Mouse (Mus musculus) heart, embryonic 12.5 days (tissue): ENCODE data around the gene Lrrc49. TPM values are rescaled to one million over a fixed set of nuclear protein-coding genes. Genes with fewer than 3 reads are reported as not detected.

ENCODE experiments used
- ATAC-seq: fragments of 200-750 bp; cut with Nextera tagmentation; 2 replicates; pipeline ENCODE4 v1.8.0; 2017; ENCODE audit warnings: moderate TSS enrichment, moderate library complexity; ENCODE audit not compliant: insufficient number of reproducible peaks, low FRiP score
- H3K27ac ChIP-seq: fragments of 300-500 bp; sonication (generic); 2 replicates; pipeline ENCODE4 v1.5.1; 2016; ENCODE audit warnings: mild to moderate bottlenecking, moderate library complexity; ENCODE audit not compliant: poor library complexity, severe bottlenecking
- H3K27me3 ChIP-seq: fragments of 300-500 bp; sonication (generic); replicated peaks from 2 replicates; pipeline ENCODE4 v1.6.1; 2016; ENCODE audit warnings: mild to moderate bottlenecking, moderate library complexity
- H3K36me3 ChIP-seq: fragments of 300-500 bp; sonication (generic); 2 replicates; pipeline ENCODE4 v1.6.1; 2016; ENCODE audit warnings: mild to moderate bottlenecking, moderate library complexity
- H3K4me1 ChIP-seq: fragments of 300-500 bp; sonication (generic); replicated peaks from 2 replicates; pipeline ENCODE4 v1.6.1; 2016; ENCODE audit warnings: mild to moderate bottlenecking
- H3K4me2 ChIP-seq: fragments of 300-500 bp; sonication (generic); 2 replicates; pipeline ENCODE4 v1.6.1; 2016; ENCODE audit warnings: mild to moderate bottlenecking, moderate library complexity
- H3K4me3 ChIP-seq: fragments of 300-500 bp; sonication (generic); 2 replicates; pipeline ENCODE4 v1.5.1; 2016; ENCODE audit warnings: mild to moderate bottlenecking
- H3K9ac ChIP-seq: fragments of 300-500 bp; sonication (generic); 2 replicates; pipeline ENCODE4 v1.6.1; 2016; ENCODE audit warnings: mild to moderate bottlenecking, moderate library complexity
- H3K9me3 ChIP-seq: fragments of 300-500 bp; sonication (generic); replicated peaks from 2 replicates; pipeline ENCODE4 v1.6.1; 2016; ENCODE audit warnings: mild to moderate bottlenecking, moderate library complexity
- WGBS: fragments of 180-500 bp; shearing (Covaris S2); methylation state at CpG from one replicate; pipeline ENCODE4 v1.1.7; 2016; 5-methylcytosine and 5-hydroxymethylcytosine counted together
- polyA plus RNA-seq: library from polyadenylated mRNA; unstranded; fragments of >200 nt; fragmentation: Nextera tagmentation; extraction: Ambion mirVana; gene quantifications from 2 replicates; pipeline ENCODE4 v1.2.1, GENCODE M21; 2016

Gene Lrrc49
- polyA plus RNA-seq, 1 experiment from 2014 or later: 12.2 TPM

DNA sequence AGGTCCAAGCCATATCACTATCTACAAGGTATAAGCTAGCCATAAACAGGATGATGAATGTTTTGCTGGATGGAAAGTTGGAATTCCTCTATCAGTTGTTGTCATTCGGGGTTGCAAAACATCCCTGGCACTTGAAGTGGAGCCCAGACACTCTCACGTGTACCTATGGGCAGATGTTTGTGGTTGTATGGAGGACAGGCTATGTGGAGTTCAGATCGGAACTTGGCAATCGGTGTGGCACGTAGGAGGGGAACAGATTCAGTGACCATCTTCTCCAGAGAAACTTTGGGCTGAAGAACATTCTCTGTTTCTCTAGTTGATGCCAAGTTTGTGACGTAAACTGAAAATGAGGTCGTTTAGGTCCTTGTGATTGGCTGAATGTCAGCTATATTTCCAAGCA is 114.9 kb downstream of the Lrrc49 start:
- no peak overlapping the region for H3K4me2 ChIP-seq
- no peak overlapping the region for H3K9ac ChIP-seq
- no peaks in the 10 kb centered on the region for H3K4me1 ChIP-seq
- 79% methylated on average over 7 of the region's 7 CpGs for WGBS
- H3K4me3 ChIP-seq: no peak overlapping the region
- ATAC-seq: no peak
- H3K27ac ChIP-seq: no peak overlapping the region
- H3K27me3 ChIP-seq: no peaks in the 10 kb centered on the region
- H3K9me3 ChIP-seq: 0 out of 2 replicates have a peak, but pooled peaks cover 7% of the 10 kb centered on the region
- no peaks in the 10 kb centered on the region for H3K36me3 ChIP-seq

DNA sequence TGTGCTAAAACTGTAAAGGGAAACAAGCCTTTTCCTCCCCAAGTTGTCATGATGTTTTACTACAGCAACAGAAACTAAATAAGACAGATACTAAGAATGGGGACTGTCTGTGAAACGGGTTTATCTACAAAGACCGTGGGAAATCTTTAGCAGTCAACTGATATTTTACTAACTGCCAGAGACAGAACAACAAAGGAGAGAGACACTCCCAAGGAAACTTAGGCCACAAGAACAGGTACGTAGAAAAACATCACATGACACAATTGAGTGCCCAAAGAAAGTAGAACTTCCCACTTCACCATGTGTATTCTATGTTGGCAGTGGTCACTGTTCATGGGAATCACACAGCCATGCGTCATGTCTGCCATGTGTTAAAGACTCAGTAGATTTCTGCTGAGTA is 116.2 kb downstream of the Lrrc49 start:
- H3K4me1 ChIP-seq: no peaks in the 10 kb centered on the region
- H3K4me2 ChIP-seq: no peak overlapping the region
- H3K4me3 ChIP-seq: no peak overlapping the region
- H3K27ac ChIP-seq: no peak overlapping the region
- no peak overlapping the region for H3K9ac ChIP-seq
- H3K36me3 ChIP-seq: no peaks in the 10 kb centered on the region
- WGBS: 78% methylated on average over 4 of the region's 4 CpGs
- H3K27me3 ChIP-seq: no peaks in the 10 kb centered on the region
- ATAC-seq: no peak
- 0 out of 2 replicates have a peak, but pooled peaks cover 7% of the 10 kb centered on the region for H3K9me3 ChIP-seq

DNA sequence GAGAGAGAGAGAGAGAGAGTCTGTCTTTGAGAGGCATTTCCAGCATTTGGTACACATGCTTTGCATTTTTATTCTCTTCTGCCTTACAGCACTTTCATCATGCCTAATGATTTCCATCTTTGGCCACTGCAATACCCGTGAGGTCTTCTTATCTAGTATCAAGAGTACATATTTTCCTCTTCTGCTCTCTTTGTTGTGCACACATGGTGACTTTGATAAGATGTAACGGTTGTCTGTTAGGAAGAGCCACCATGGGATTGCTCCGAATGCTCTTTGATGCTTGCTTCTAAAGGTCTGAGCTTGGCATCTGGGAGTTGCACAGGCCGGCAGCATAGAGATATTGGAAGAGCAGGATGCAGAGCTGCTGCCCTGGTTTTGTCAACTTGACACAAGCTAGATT is 116.9 kb downstream of the Lrrc49 start:
- Histone ChIP-seq H3K27ac (no peak overlapping the region), H3K4me3 (no peak overlapping the region), H3K27me3 (no peaks in the 10 kb centered on the region), H3K4me2 (no peak overlapping the region), H3K9ac (no peak overlapping the region), H3K9me3 (0 out of 2 replicates have a peak, but pooled peaks cover 7% of the 10 kb centered on the region), H3K36me3 (no peaks in the 10 kb centered on the region), H3K4me1 (no peaks in the 10 kb centered on the region)
- whole genome bisulfite sequencing: 48% methylated on average over 4 of the region's 4 CpGs
- ATAC-seq: no peak

DNA sequence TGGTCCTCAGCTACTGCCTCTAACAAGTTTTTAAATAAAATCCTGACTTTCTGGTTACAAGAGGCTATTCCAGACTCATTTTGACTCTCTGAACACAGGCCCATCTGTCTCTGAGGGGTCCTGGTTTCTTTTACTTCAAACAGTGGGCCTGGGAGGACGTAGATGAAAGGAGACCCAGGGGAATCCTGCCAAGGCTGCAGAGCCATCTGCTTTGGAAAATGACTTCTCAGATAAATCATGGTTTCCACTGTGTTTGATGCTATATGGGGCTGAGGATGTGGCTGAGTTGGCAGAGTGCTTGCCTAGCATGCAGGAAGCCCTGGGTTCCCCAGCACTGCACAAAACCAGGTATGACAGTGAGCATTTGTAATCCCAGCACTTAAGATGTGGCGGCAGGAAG is 118.6 kb downstream of the Lrrc49 start:
- H3K4me1 ChIP-seq: no peaks in the 10 kb centered on the region
- H3K27ac ChIP-seq: no peak overlapping the region
- H3K9ac ChIP-seq: no peak overlapping the region
- no peak for ATAC-seq
- H3K4me2 ChIP-seq: no peak overlapping the region
- 65% methylated on average over 2 of the region's 2 CpGs for WGBS
- 0 out of 2 replicates have a peak, but pooled peaks cover 7% of the 10 kb centered on the region for H3K9me3 ChIP-seq
- H3K36me3 ChIP-seq: no peaks in the 10 kb centered on the region
- H3K27me3 ChIP-seq: no peaks in the 10 kb centered on the region
- H3K4me3 ChIP-seq: no peak overlapping the region

DNA sequence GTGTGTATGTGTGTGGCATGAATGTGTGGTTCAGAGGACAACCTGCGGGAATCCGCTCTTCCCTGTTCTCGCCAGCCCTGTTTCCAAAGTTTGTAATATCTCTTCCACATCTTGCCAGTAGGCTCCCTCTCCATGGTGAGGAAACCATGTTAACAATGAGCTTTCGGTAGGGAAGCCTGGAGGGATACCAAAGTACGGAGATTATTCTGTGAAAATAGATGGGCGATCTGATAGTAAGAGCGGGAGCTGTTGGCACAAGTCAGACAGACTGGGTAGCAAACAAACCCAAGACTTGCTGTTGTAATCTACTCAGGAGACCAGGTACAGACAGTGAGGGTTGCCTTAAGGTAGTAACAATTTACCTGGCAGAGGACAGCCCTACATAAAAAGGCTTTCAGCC is 124.1 kb downstream of the Lrrc49 start:
- no peak overlapping the region for H3K4me3 ChIP-seq
- H3K4me2 ChIP-seq: no peak overlapping the region
- no peaks in the 10 kb centered on the region for H3K4me1 ChIP-seq
- no peaks in the 10 kb centered on the region for H3K9me3 ChIP-seq
- no peak for ATAC-seq
- H3K27ac ChIP-seq: no peak overlapping the region
- H3K27me3 ChIP-seq: no peaks in the 10 kb centered on the region
- H3K9ac ChIP-seq: no peak overlapping the region
- no peaks in the 10 kb centered on the region for H3K36me3 ChIP-seq
- WGBS: 87% methylated on average over 7 of the region's 7 CpGs

DNA sequence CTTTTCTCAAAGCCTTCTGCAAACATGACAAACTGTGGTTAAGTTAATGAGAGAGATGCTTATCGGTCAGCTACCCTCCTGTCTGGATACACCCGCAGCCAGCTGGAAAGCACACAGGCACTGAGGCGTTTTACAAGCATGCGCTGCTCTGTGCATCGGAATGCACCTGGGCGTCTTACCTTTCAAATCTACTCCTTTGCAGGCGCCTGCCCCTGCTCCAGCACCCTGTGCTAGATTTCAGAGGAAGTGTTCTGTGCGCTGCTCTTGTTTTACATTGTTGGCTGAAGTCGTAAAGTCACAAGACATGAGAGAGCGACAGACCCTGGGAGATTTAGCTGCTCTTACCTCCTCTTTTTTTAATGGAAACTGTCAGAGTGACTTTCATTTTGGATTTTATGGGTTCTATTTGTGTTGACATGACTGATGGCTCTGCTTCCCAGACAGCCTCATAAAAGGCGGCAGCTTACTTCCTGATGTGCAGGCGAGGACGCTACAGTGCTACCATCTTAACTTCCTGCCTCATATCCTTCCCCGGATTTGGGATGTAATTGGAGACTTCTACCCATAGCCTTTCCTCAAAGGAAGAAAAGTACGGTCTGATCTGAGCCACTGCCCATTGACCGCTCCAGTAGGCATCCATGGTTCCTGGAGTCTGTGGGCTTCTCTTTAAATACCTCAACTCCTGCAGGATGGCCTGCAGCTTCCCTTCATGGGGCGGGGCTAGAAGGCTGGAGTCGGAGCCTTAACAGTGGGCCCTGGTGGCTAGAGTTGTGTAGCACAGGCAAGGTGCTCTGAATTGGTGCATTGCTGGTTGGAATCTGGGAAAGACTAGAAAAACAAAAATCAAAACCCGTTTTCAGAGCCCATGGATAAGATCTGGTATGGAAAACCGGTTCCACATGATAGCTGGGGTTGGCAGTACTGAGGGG is 125.3 kb downstream of the Lrrc49 start:
- H3K9ac ChIP-seq: no peak overlapping the region
- no peaks in the 10 kb centered on the region for H3K9me3 ChIP-seq
- no peak for ATAC-seq
- no peaks in the 10 kb centered on the region for H3K27me3 ChIP-seq
- H3K4me2 ChIP-seq: no peak overlapping the region
- H3K36me3 ChIP-seq: no peaks in the 10 kb centered on the region
- 62% methylated on average over 20 of the region's 20 CpGs for WGBS
- no peaks in the 10 kb centered on the region for H3K4me1 ChIP-seq
- H3K4me3 ChIP-seq: no peak overlapping the region
- H3K27ac ChIP-seq: no peak overlapping the region

DNA sequence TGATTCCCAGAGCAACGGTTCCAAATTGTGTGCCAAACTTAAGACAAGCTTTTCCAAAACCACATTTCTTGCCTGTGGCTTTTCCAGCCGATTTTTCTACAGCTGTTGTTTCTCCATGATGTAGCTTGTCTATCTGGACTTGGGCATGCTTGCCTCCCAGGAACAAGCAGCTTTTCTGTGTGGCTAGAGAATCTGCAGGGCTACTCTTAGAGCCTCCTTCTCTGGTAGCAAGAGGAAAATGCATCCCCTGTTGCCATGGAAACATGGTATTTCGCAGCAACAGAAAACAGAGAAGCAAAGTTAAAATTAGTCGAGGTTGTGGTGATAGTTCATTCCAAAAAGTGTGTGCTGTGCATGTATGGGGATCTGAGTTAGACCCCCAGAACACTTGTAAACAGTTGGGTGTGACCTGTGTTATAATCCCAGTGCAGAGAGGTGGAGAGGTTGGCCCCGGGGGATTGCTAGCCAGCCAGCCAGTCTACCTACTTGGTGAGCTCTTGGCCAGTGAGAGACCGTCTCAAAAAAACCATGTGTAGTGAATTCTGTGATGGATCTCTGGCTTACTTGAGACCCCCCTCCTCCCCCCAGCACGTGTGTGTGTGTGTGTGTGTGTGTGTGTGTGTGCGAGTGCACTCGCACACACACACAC is 126.2 kb downstream of the Lrrc49 start:
- Histone ChIP-seq H3K4me1 (no peaks in the 10 kb centered on the region), H3K27me3 (no peaks in the 10 kb centered on the region), H3K4me3 (no peak overlapping the region), H3K9me3 (no peaks in the 10 kb centered on the region), H3K9ac (no peak overlapping the region), H3K4me2 (no peak overlapping the region), H3K27ac (no peak overlapping the region), H3K36me3 (no peaks in the 10 kb centered on the region)
- no peak for ATAC-seq
- WGBS: 76% methylated on average over 9 of the region's 9 CpGs

DNA sequence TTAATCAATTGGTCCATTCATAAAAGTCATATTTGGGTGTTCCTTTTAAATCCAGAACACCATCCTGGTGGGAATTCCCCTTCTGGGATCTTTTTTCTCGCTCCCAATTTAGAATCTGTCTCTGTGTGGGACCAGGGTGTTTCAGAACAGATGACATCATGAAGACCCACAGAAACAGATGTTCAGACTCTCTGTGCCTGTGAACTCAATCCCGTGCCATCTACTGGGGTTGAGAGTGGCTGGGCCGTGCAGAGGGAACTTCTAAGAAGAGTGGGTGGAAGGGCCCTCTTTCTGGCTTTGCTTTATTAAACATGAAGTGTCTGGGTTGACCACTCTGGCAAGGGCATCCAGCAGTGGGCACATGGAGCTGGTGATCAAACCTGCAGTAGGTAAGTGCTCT is 129.5 kb downstream of the Lrrc49 start:
- Histone ChIP-seq H3K9me3 (no peaks in the 10 kb centered on the region), H3K36me3 (no peaks in the 10 kb centered on the region), H3K4me1 (no peaks in the 10 kb centered on the region), H3K4me2 (no peak overlapping the region), H3K9ac (no peak overlapping the region), H3K4me3 (no peak overlapping the region), H3K27me3 (no peaks in the 10 kb centered on the region), H3K27ac (no peak overlapping the region)
- WGBS: 62% methylated on average over 3 of the region's 3 CpGs
- ATAC-seq: no peak

DNA sequence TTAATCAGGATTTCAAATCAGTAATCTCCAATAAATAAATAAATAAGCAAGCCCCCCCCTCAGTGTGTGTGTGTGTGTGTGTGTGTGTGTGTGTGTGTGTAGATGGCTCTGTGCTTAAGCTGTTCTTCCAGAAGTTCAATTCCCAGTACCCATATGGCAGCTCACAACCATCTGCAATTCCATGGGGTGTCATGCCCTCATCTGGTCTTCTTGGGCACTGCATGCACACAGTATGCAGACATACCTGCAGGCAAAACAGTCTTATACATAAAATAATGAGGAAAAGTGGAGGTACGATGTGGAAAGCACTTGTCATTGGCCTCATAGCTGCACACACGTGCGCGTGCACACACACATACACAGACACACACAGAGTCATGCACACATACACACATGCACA is 136.7 kb downstream of the Lrrc49 start:
- Histone ChIP-seq H3K9ac (no peak overlapping the region), H3K36me3 (no peaks in the 10 kb centered on the region), H3K4me3 (no peak overlapping the region), H3K4me1 (peaks cover under 1% of the 10 kb centered on the region; the same call in 1 of the 2 replicates), H3K9me3 (no peaks in the 10 kb centered on the region; the same call in 1 of the 2 replicates), H3K4me2 (no peak overlapping the region), H3K27ac (no peak overlapping the region), H3K27me3 (no peaks in the 10 kb centered on the region)
- no peak for ATAC-seq
- WGBS: 86% methylated on average over 4 of the region's 4 CpGs

DNA sequence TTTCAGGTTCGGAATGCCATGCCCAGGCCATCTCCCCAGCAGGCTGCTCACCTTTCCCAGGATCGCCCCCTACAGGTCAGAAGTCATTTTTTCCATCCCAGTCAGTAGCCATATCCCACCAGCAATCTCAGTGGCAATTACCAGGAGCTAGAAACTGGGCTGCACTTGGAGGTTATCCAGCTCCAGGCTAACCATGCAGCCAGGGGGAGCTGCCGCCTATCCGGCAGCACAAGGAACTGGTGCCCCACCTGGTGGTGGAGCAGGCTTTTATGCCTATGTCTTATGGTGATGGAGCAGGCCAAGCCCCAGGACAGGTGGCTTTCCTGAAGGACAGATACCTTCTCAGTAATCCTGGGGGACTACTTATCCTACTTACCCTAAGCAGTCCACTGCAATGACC is 139.8 kb downstream of the Lrrc49 start:
- Histone ChIP-seq H3K4me3 (no peak overlapping the region), H3K9me3 (no peaks in the 10 kb centered on the region; the same call in 1 of the 2 replicates), H3K9ac (no peak overlapping the region), H3K27ac (no peak overlapping the region), H3K36me3 (no peaks in the 10 kb centered on the region), H3K4me2 (no peak overlapping the region), H3K4me1 (peaks cover 11% of the 10 kb centered on the region), H3K27me3 (no peaks in the 10 kb centered on the region)
- 22% methylated on average over 4 of the region's 4 CpGs for WGBS
- no peak for ATAC-seq

DNA sequence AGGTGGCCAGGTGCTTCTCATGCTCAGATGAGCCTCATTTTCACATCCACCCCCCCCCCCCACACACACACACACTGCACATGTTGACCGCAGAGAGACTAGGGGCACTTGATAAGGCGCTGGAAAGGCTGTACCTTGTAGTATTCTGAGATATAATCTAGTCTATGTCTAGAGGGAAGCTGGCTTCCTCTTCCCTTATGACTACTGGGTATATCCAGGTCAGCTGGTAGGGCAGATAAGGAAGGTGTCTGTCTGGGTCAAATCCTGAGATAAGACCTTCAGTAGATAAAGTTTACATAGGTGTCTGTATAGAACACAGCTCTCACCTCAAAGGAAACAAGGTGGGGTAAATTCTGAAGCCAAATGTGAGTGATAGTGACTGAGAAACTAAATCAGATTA is 141.8 kb downstream of the Lrrc49 start:
- no peaks in the 10 kb centered on the region for H3K36me3 ChIP-seq
- H3K4me1 ChIP-seq: peaks cover 11% of the 10 kb centered on the region
- H3K4me2 ChIP-seq: no peak overlapping the region
- H3K9ac ChIP-seq: no peak overlapping the region
- H3K27me3 ChIP-seq: no peaks in the 10 kb centered on the region
- ATAC-seq: no peak
- no peak overlapping the region for H3K4me3 ChIP-seq
- H3K9me3 ChIP-seq: no peaks in the 10 kb centered on the region; the same call in 1 of the 2 replicates
- H3K27ac ChIP-seq: no peak overlapping the region
- 59% methylated on average over 2 of the region's 2 CpGs for WGBS
